Mouse (Mus musculus) bone marrow, adult 2 months (tissue): ENCODE data around the gene Nt5c3. TPM values are rescaled to one million over a fixed set of nuclear protein-coding genes. Genes with fewer than 3 reads are reported as not detected.

Experiments used
- H3K27ac ChIP-seq: fragments of 200-500 bp; 2 replicates; pipeline ENCODE4 v1.5.1; 2012; ENCODE audit warnings: low read depth, mild to moderate bottlenecking, control low read depth, inconsistent platforms, low read length; ENCODE audit not compliant: control insufficient read depth, poor library complexity, insufficient read depth
- H3K4me1 ChIP-seq: fragments of 200-500 bp; 2 replicates; pipeline ENCODE4 v1.6.1; 2011; ENCODE audit warnings: low read length; ENCODE audit not compliant: control insufficient read depth, insufficient read depth
- H3K4me3 ChIP-seq: fragments of 200-500 bp; replicated peaks from 2 replicates; pipeline ENCODE3; 2011; ENCODE audit warnings: mild to moderate bottlenecking, low read depth, low read length, control low read depth; ENCODE audit not compliant: control insufficient read depth
- CTCF ChIP-seq: fragments of 200-500 bp; IDR thresholded peaks from 2 replicates; pipeline ENCODE4 v1.5.1; 2011; ENCODE audit warnings: low read length, control low read depth; ENCODE audit not compliant: control insufficient read depth, insufficient read depth
- POLR2A ChIP-seq: fragments of 200-500 bp; IDR thresholded peaks from 2 replicates; pipeline ENCODE4 v1.6.1; 2011; ENCODE audit warnings: low read depth, mild to moderate bottlenecking, control low read depth, low read length, borderline replicate concordance; ENCODE audit not compliant: control insufficient read depth
- WGBS: fragments of 180-500 bp; shearing (Covaris S2); methylation state at CpG from one replicate; pipeline ENCODE4 v1.1.7; 2018; 5-methylcytosine and 5-hydroxymethylcytosine counted together
- polyA plus RNA-seq: library from polyadenylated mRNA; stranded (reverse); fragments of >200 nt; gene quantifications from 2 replicates; pipeline ENCODE4 v1.2.4, GENCODE M21; 2011; ENCODE audit warnings: low replicate concordance; ENCODE audit not compliant: missing spikeins, insufficient read depth, insufficient read length

Gene Nt5c3
- polyA plus RNA-seq, 1 experiment, result 205 TPM

- no peak overlapping the region for H3K4me3 ChIP-seq
- no peak overlapping the region for H3K27ac ChIP-seq
- TF ChIP-seq CTCF, result no peak
- no peak for TF ChIP-seq POLR2A
- no peaks in the 10 kb centered on the region for H3K4me1 ChIP-seq
- WGBS, result 86% methylated on average over 10 of the region's 10 CpGs
Measured at GRCm38 (mm10) chr6:56835532-56835931, 88.2 kb downstream of the Nt5c3 start.

GRCm38 (mm10) chr6:56834769-56835168 lies 89.0 kb downstream of the Nt5c3 start:
- no peak overlapping the region for H3K27ac ChIP-seq
- WGBS, result 87% methylated on average over 5 of the region's 5 CpGs
- H3K4me3 ChIP-seq, result no peak overlapping the region
- TF ChIP-seq POLR2A (no peak), CTCF (no peak)
- H3K4me1 ChIP-seq, result no peaks in the 10 kb centered on the region

GRCm38 (mm10) chr6:56832830-56833229 lies 90.9 kb downstream of the Nt5c3 start:
- no peak overlapping the region for H3K4me3 ChIP-seq
- TF ChIP-seq POLR2A (no peak), CTCF (no peak)
- no peaks in the 10 kb centered on the region for H3K4me1 ChIP-seq
- no peak overlapping the region for H3K27ac ChIP-seq

- no peaks in the 10 kb centered on the region for H3K4me1 ChIP-seq
- H3K4me3 ChIP-seq, result peak overlapping the region; percentile 48
- H3K27ac ChIP-seq, result no peak overlapping the region
- WGBS, result 7% methylated on average over 15 of the region's 15 CpGs
- TF ChIP-seq CTCF (no peak), POLR2A (no peak)
Measured at GRCm38 (mm10) chr6:56832407-56832796, 91.3 kb downstream of the Nt5c3 start.

Other genes starting within 250 kb of the Nt5c3 start
- gene Lsm5, start 219.2 kb downstream of the Nt5c3 start, polyA plus RNA-seq, result 63.2 and 133 TPM in 2 replicates
- gene Avl9, start 209.0 kb downstream of the Nt5c3 start, polyA plus RNA-seq, result 1.9 and 3.6 TPM in 2 replicates
- 12.8 and 15.3 TPM in 2 replicates for gene Kbtbd2, start 126.1 kb downstream of the Nt5c3 start, polyA plus RNA-seq
- gene Fkbp9, start 91.9 kb downstream of the Nt5c3 start, polyA plus RNA-seq, result 5.5 and 15.3 TPM in 2 replicates
- gene Vmn1r4, start 83 bp upstream of the Nt5c3 start, polyA plus RNA-seq, result 0.63 TPM in 1 of 2 replicates, not detected in the other
- not detected in 2 replicates for gene Vmn1r5, start 46.3 kb upstream of the Nt5c3 start, polyA plus RNA-seq
- not detected in 2 replicates for gene Vmn1r6, start 73.3 kb upstream of the Nt5c3 start, polyA plus RNA-seq
- not detected in 2 replicates for gene Vmn1r7, start 101.4 kb upstream of the Nt5c3 start, polyA plus RNA-seq
- not detected in 2 replicates for gene Vmn1r8, start 108.4 kb upstream of the Nt5c3 start, polyA plus RNA-seq
- gene Vmn1r9, start 142.9 kb upstream of the Nt5c3 start, polyA plus RNA-seq, result not detected in 2 replicates
- not detected in 2 replicates for gene Vmn1r10, start 185.5 kb upstream of the Nt5c3 start, polyA plus RNA-seq
- gene Vmn1r11, start 209.5 kb upstream of the Nt5c3 start, polyA plus RNA-seq, result not detected in 2 replicates
- gene Vmn1r12, start 233.0 kb upstream of the Nt5c3 start, polyA plus RNA-seq, result not detected in 2 replicates